Mouse (Mus musculus): Measurements from ENCODE around the gene Ofd1. TPM values are rescaled to one million over a fixed set of nuclear protein-coding genes. Genes with fewer than 3 reads are reported as not detected.
A peak's percentile ranks its signal among the peaks of the same experiment; 100 is the strongest.

Ofd1 gene
- polyA plus RNA-seq, 2 experiments = 1.5 to 1.9 TPM

DNA sequence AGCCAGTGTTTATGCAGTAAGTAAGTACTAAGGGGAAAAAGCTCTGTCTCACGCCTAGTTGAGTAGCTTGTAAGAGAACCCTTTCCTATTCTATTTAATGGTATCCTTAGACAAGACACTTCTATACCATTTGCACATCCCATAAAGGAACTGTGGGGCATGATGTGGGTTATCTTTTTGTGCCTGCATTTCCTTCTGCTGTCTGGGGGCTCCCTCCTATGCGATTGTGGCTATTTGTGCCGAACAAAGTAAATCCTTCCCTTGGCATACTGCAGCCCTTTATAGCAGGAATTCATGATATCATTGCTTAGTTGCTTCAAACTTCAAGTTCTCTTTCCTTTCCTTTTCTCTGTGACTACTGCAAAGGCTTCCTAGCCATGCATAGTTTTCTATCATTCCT is 4.0 kb upstream of the Ofd1 start:
- H3K4me3 ChIP-seq (ENCODE audit: insufficient read depth in 1 of 2, low read depth in 2 of 2, low read length in 2 of 2) = no peak overlapping the region
- DNase-seq (ENCODE audit: low read depth in 3 of 3, low spot score in 3 of 3) (no peak), ATAC-seq (ENCODE audit: insufficient read depth) (no peak)
- 33% methylated on average over 3 of the region's 3 CpGs for WGBS (ENCODE audit: insufficient replicate concordance)
- no peak overlapping the region for H3K27ac ChIP-seq
- H3K9ac ChIP-seq (replicated peaks) = no peak overlapping the region
- H3K27me3 ChIP-seq (ENCODE audit: control insufficient read depth, insufficient read depth, low read length) = no peaks in the 10 kb centered on the region
- no peaks in the 10 kb centered on the region for H3K36me3 ChIP-seq (replicated peaks; ENCODE audit: control insufficient read depth, insufficient read depth, low read depth)
- TF ChIP-seq EP300 (IDR thresholded peaks at IDR 0.05; ENCODE audit: low read depth) (no peak), CTCF (IDR thresholded peaks at IDR 0.05; ENCODE audit: low read depth) (no peak)
- H3K4me1 ChIP-seq (replicated peaks; ENCODE audit: control insufficient read depth in 2 of 2, insufficient read depth in 2 of 2, low read length in 1 of 2) = peaks cover 3 to 11% of the 10 kb centered on the region in 2 experiments
- H3K9me3 ChIP-seq (ENCODE audit: control insufficient read depth, low read length) = no peaks in the 10 kb centered on the region
- H3K4me2 ChIP-seq (ENCODE audit: low read depth) = no peak overlapping the region

DNA sequence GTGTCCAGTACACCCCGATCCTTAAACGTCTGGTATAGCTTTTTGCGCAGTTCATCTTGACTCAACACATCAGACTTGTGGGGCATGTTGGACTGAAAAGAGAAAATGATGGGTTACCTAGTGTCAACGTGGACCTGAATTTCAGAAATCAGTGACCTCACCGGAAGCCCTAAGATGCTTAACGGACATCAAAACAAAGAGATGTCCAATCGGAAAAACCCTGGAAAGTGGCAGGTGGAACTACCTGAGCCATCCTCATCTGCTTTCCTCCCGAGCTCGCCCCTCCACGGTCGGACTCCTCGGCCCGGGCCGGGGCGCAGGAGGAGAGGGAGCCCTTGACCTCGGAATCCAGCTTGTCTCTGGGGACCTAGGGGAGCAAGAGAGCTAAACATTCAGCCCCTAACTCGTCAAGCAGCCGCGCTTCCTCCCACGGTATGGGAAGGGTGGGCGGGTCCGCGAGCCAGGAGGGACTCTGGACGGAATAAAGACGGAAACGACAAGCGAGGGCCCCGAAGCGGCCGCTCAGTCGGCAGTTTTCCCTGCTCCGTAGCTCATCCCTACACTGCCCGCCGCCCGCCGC is 378 bp downstream of the Ofd1 start, which contains the start of gene Trappc2:
Gene Trappc2, plus strand, starts transcription at position 539 of the 580 bp plus-strand sequence.
- ATAC-seq (ENCODE audit: insufficient read depth) (peak; percentile 71), DNase-seq (ENCODE audit: low read depth in 3 of 3, low spot score in 3 of 3) (no peak)
- Histone ChIP-seq H3K27ac (no peak within 1 kb of the TSS; the same call in 1 of the 2 replicates), H3K27me3 (ENCODE audit: control insufficient read depth, insufficient read depth, low read length) (no peaks in the 10 kb centered on the region), H3K4me1 (replicated peaks; ENCODE audit: control insufficient read depth in 2 of 2, insufficient read depth in 2 of 2, low read length in 1 of 2) (peaks cover 3 to 7% of the 10 kb centered on the region in 2 experiments), H3K9ac (replicated peaks) (peak within 1 kb of the TSS; percentile 78), H3K36me3 (replicated peaks; ENCODE audit: control insufficient read depth, insufficient read depth, low read depth) (no peaks in the 10 kb centered on the region), H3K4me3 (ENCODE audit: insufficient read depth in 1 of 2, low read depth in 2 of 2, low read length in 2 of 2) (peak within 1 kb of the TSS; percentile 72 to 80), H3K9me3 (ENCODE audit: control insufficient read depth, low read length) (no peaks in the 10 kb centered on the region), H3K4me2 (ENCODE audit: low read depth) (peak within 1 kb of the TSS; percentile 75)
- no peak for TF ChIP-seq CTCF (IDR thresholded peaks at IDR 0.05; ENCODE audit: low read depth)
- TF ChIP-seq EP300 (IDR thresholded peaks at IDR 0.05; ENCODE audit: low read depth) = no peak
- 10% methylated on average over 31 of the region's 36 CpGs for WGBS (ENCODE audit: insufficient replicate concordance)

DNA sequence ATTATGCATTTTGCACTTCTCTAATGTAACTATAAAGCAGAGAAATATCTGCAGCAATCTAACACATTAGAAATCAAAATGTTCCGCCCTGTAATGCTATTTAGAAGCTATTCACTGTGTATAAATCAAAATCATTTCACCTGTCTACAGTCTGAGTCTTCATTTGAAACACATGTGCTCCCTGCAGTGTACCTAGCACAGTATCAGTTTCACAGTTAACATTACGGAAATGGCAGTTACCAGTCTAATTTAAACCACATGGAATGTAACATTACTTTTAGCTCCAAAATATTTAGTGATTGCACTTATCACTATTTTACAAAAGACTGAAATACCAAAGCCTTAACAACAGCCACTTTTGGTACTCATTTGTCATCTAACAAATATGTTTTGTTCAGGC is 5.7 kb downstream of the Ofd1 start:
- DNase-seq (ENCODE audit: low read depth in 3 of 3, low spot score in 3 of 3) = no peak
- Histone ChIP-seq H3K36me3 (replicated peaks; ENCODE audit: control insufficient read depth, insufficient read depth, low read depth) (no peaks in the 10 kb centered on the region), H3K4me3 (ENCODE audit: insufficient read depth in 1 of 2, low read depth in 2 of 2, low read length in 2 of 2) (no peak overlapping the region), H3K9ac (replicated peaks) (no peak overlapping the region), H3K4me1 (replicated peaks; ENCODE audit: control insufficient read depth in 2 of 2, insufficient read depth in 2 of 2, low read length in 1 of 2) (peaks cover 0 to 4% of the 10 kb centered on the region in 2 experiments; a peak in 2 of 4 replicates), H3K27me3 (ENCODE audit: control insufficient read depth, insufficient read depth, low read length) (no peaks in the 10 kb centered on the region), H3K4me2 (ENCODE audit: low read depth) (no peak overlapping the region), H3K27ac (no peak overlapping the region), H3K9me3 (ENCODE audit: control insufficient read depth, low read length) (no peaks in the 10 kb centered on the region)
- TF ChIP-seq EP300 (IDR thresholded peaks at IDR 0.05; ENCODE audit: low read depth) (no peak), CTCF (IDR thresholded peaks at IDR 0.05; ENCODE audit: low read depth) (no peak)
- 72% methylated on average over 2 of the region's 2 CpGs for WGBS (ENCODE audit: insufficient replicate concordance)
- no peak for ATAC-seq (ENCODE audit: insufficient read depth)

DNA sequence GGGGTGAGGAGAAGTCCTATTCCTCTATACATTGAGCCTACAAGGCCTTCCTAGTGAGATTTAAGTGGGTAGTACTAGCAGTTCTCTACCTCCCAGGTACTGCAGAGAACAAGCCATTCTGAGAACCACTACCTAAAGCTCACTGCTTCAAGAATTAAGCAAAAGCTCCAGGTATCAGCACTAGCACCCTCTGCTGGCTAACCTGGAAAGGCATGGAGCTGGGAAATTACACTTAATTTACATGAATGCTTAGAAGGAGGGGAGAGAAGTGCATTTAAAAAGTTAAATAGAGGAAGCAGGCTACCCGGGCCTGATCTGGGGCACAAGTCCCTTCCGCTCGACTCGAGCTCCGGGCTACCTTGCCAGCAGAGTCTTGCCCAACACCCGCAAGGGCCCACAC is 24.3 kb downstream of the Ofd1 start:
- H3K4me3 ChIP-seq (ENCODE audit: insufficient read depth in 1 of 2, low read depth in 2 of 2, low read length in 2 of 2) = no peak overlapping the region
- no peak overlapping the region for H3K4me2 ChIP-seq (ENCODE audit: low read depth)
- no peaks in the 10 kb centered on the region for H3K27me3 ChIP-seq (ENCODE audit: control insufficient read depth, insufficient read depth, low read length)
- no peaks in the 10 kb centered on the region for H3K36me3 ChIP-seq (replicated peaks; ENCODE audit: control insufficient read depth, insufficient read depth, low read depth)
- 55% methylated on average over 5 of the region's 6 CpGs for WGBS (ENCODE audit: insufficient replicate concordance)
- H3K4me1 ChIP-seq (replicated peaks; ENCODE audit: control insufficient read depth in 2 of 2, insufficient read depth in 2 of 2, low read length in 1 of 2) = no peaks in the 10 kb centered on the region
- H3K27ac ChIP-seq = no peak overlapping the region
- ATAC-seq (ENCODE audit: insufficient read depth) = no peak
- DNase-seq (ENCODE audit: low read depth in 3 of 3, low spot score in 3 of 3) = no peak
- H3K9ac ChIP-seq (replicated peaks) = no peak overlapping the region
- TF ChIP-seq EP300 (IDR thresholded peaks at IDR 0.05; ENCODE audit: low read depth) (no peak), CTCF (IDR thresholded peaks at IDR 0.05; ENCODE audit: low read depth) (peak; percentile 46)
- no peaks in the 10 kb centered on the region for H3K9me3 ChIP-seq (ENCODE audit: control insufficient read depth, low read length)

DNA sequence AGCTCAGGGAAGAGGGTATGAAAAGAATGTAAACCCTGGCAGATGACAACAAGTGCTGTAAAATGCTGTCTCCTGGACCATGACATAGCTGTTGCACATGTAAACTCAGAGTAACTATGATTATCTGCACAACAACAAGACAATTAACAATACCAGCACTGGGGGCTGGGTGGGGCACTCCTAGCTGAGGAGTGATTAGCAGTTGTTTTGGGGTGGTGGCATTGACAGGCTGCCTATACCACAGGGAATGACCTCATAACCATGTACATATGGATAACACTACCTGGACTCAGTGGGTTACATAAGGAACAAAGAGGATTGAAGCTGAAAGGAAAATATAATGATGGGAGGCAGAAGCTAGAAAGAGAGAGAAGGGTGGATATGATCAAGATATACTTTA is 32.6 kb downstream of the Ofd1 start:
- Histone ChIP-seq H3K9ac (replicated peaks) (no peak overlapping the region), H3K4me1 (replicated peaks; ENCODE audit: control insufficient read depth in 2 of 2, insufficient read depth in 2 of 2, low read length in 1 of 2) (no peaks in the 10 kb centered on the region), H3K9me3 (ENCODE audit: control insufficient read depth, low read length) (no peaks in the 10 kb centered on the region), H3K4me3 (ENCODE audit: insufficient read depth in 1 of 2, low read depth in 2 of 2, low read length in 2 of 2) (no peak overlapping the region), H3K27me3 (ENCODE audit: control insufficient read depth, insufficient read depth, low read length) (no peaks in the 10 kb centered on the region), H3K27ac (no peak overlapping the region), H3K4me2 (ENCODE audit: low read depth) (no peak overlapping the region), H3K36me3 (replicated peaks; ENCODE audit: control insufficient read depth, insufficient read depth, low read depth) (no peaks in the 10 kb centered on the region)
- TF ChIP-seq CTCF (IDR thresholded peaks at IDR 0.05; ENCODE audit: low read depth) (no peak), EP300 (IDR thresholded peaks at IDR 0.05; ENCODE audit: low read depth) (no peak)
- peak; percentile 75 for ATAC-seq (ENCODE audit: insufficient read depth)
- no peak for DNase-seq (ENCODE audit: low read depth in 3 of 3, low spot score in 3 of 3)

All from liver, embryonic 14.5 days (tissue).